Mouse (Mus musculus): ENCODE measurements at regions not wholly inside any gene's neighbourhood (a gene's known extent, or its start where the extent isn't known, plus 50 kb on each side); places are given as distances from the start of the nearest gene placed in this dataset.
A peak's percentile ranks its signal among the peaks of the same experiment; 100 is the strongest.

DNA sequence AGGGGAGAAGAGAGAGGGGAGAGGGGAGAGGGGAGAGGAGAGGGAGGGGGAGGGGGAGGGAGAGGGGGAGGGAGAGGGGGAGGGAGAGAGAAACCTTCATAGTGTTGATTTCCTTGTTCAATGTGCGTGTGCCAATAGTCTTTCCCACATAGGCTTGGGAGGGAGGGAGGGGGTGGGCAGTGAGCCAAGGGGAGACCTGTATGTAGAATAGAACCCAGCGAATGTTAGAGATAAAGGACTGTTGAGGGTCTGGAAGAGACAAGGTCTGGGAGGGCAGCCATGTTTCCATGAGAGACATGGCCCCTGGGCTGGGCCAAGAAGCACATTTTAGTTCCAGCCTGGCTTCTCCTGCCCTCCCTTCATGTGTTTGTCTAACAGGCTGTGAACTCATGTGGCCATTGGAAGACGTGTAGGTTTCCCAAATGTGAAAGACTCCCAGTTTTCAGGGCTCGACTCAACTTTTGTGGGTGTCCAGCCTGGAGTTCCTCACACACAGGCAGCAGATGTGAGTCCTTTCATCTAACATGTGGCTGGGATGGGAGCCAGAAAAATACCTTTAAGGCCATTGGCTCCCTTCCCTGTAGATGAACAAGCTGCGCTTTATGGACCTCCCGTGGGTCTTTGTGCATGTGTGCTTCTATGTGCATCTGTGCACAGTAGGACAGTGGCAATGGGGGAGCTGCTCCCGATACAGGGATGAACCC, 68.4 kb upstream of the Zfp831 start:
- H3K36me3 ChIP-seq (replicated peaks) = no peaks in the 10 kb centered on the region
- ATAC-seq (ENCODE audit: insufficient read depth) = no peak
- no peaks in the 10 kb centered on the region for H3K27me3 ChIP-seq
- no peak overlapping the region for H3K4me2 ChIP-seq
- H3K4me3 ChIP-seq (replicated peaks) = no peak overlapping the region
- no peaks in the 10 kb centered on the region for H3K9me3 ChIP-seq (replicated peaks)
- peaks cover 2% of the 10 kb centered on the region for H3K4me1 ChIP-seq (replicated peaks)
- no peak overlapping the region for H3K9ac ChIP-seq
- no peak overlapping the region for H3K27ac ChIP-seq (replicated peaks)
- WGBS (ENCODE audit: insufficient replicate concordance) = 53% methylated on average over 7 of the region's 7 CpGs

DNA sequence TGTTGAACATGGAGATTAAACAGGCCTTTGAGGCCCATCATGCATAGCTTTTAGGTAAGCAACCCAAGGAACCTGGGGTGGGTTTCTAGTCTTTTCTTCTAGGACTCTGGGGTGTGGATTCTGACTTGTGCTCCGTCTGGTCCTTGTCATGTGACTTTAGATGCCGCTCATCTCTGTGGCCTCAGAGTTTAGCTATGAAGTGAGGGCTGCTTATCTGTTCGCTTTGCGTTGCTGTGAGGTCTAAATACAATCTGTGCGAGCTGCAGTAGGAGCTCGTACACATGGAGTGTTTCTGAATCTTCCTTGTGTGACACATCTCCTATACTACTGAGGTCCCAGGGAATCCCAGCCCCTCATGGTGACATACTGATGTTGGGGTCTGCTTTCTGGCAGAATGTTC, 67.8 kb upstream of the Zfp831 start:
- Histone ChIP-seq H3K27me3 (no peaks in the 10 kb centered on the region), H3K4me3 (replicated peaks) (no peak overlapping the region), H3K9ac (no peak overlapping the region), H3K36me3 (replicated peaks) (no peaks in the 10 kb centered on the region), H3K4me1 (replicated peaks) (peaks cover 8% of the 10 kb centered on the region), H3K27ac (replicated peaks) (no peak overlapping the region), H3K4me2 (no peak overlapping the region), H3K9me3 (replicated peaks) (no peaks in the 10 kb centered on the region)
- WGBS (ENCODE audit: insufficient replicate concordance) = 42% methylated on average over 6 of the region's 6 CpGs
- no peak for ATAC-seq (ENCODE audit: insufficient read depth)

DNA sequence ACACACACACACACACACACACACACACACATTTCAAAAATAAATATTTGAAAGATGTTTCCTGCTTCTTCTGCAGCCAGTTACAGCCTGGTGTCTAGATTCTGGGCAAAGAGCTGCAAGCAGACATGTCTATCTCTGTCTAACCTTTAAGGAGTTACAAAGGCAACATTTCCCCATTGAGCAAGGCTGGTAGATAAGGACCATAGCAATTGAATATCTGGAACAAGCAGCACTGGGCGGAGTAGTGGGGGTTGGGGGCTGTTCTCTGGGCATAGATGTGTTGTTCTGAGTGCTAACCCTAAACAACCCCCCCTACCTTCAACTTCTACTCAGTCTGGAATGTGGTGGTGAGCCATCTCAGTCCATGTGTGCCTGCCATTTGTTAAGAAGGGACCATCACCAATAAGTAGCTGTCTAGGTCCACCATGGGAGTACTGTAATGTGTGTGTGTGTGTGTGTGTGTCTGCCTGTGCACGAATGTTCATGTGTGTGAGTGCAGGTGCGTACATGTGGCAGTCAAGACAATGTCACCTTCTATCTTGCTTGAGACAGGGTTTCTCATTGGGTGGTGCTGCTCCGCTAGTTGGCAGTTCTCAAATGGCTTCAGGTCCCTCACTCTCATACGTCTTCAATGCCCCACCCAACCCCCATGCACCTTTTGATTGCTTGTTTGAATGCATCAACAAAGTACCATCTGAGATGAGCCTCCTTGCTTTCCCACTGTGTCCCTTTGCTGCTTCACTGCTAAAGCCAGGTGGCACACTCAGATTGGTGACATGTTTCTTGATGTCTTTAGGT, 62.2 kb upstream of the Zfp831 start:
- ATAC-seq (ENCODE audit: insufficient read depth) = peak; percentile 88
- WGBS (ENCODE audit: insufficient replicate concordance) = 46% methylated on average over 5 of the region's 5 CpGs
- H3K4me2 ChIP-seq = no peak overlapping the region

DNA sequence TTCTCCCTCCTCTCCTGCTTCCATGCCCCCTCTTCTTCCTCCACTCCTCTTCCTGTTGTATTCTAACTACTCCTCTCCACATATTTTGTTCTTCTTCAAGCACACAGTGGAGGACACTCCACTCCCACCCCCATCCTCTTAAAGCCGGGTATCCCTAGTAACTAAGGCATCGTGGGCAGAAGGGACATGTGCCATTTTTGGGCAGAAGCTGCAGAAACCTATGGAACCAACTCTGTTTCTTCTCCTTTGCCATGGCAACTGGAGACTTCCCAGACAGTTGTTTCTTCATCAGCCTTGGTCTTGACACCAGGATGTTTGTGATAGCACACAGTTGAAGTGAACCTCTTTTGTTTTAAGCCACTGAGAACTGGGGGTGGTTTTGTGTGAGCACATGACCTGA, 59.1 kb upstream of the Zfp831 start:
- Histone ChIP-seq H3K27ac (replicated peaks) (no peak overlapping the region), H3K9ac (no peak overlapping the region), H3K9me3 (replicated peaks) (no peaks in the 10 kb centered on the region), H3K4me2 (no peak overlapping the region), H3K4me3 (replicated peaks) (no peak overlapping the region), H3K27me3 (no peaks in the 10 kb centered on the region), H3K36me3 (replicated peaks) (no peaks in the 10 kb centered on the region), H3K4me1 (replicated peaks) (peaks cover 18% of the 10 kb centered on the region)
- WGBS (ENCODE audit: insufficient replicate concordance) = 50% methylated on average over 2 of the region's 2 CpGs
- ATAC-seq (ENCODE audit: insufficient read depth) = no peak

More for the DNA sequence above, 62.2 kb upstream of the Zfp831 start:
- no peak overlapping the region for H3K27ac ChIP-seq (replicated peaks)
- no peak overlapping the region for H3K4me3 ChIP-seq (replicated peaks)
- H3K4me1 ChIP-seq (replicated peaks) = peaks cover 18% of the 10 kb centered on the region
- no peak overlapping the region for H3K9ac ChIP-seq
- H3K9me3 ChIP-seq (replicated peaks) = no peaks in the 10 kb centered on the region
- no peaks in the 10 kb centered on the region for H3K36me3 ChIP-seq (replicated peaks)
- no peaks in the 10 kb centered on the region for H3K27me3 ChIP-seq
